Mouse (Mus musculus) neural tube, embryonic 11.5 days (tissue): ENCODE results near the gene Abo. TPM values are rescaled to one million over a fixed set of nuclear protein-coding genes. Genes with fewer than 3 reads are reported as not detected.
"Not testable (repeated sequence)": the region's sequence is repeated elsewhere in the genome, so short reads cannot be mapped to it uniquely, and the experiment has no call there.

Experiments
- ATAC-seq: fragments of 200-750 bp; cut with Nextera tagmentation; 2 replicates; pipeline ENCODE4 v1.8.0; 2017; ENCODE audit warnings: moderate number of reproducible peaks, mild to moderate bottlenecking, moderate TSS enrichment, moderate library complexity; ENCODE audit not compliant: insufficient read depth, low FRiP score, low TSS enrichment
- DNase-seq: peaks from one replicate; pipeline ENCODE4 v3.0.0-alpha.2; 2015; ENCODE audit warnings: low spot score
- H3K27ac ChIP-seq: fragments of 300-500 bp; sonication (generic); 2 replicates; pipeline ENCODE4 v1.5.1; 2014; ENCODE audit warnings: low read depth, mild to moderate bottlenecking, low read length
- H3K27me3 ChIP-seq: fragments of 300-500 bp; sonication (generic); 2 replicates; pipeline ENCODE4 v1.6.1; 2014; ENCODE audit warnings: mild to moderate bottlenecking, low read length, mixed read lengths; ENCODE audit not compliant: control insufficient read depth, insufficient read depth
- H3K36me3 ChIP-seq: fragments of 300-500 bp; sonication (generic); 2 replicates; pipeline ENCODE4 v1.6.1; 2014; ENCODE audit warnings: mild to moderate bottlenecking, low read length, moderate library complexity, mixed read lengths; ENCODE audit not compliant: control insufficient read depth, insufficient read depth
- H3K4me1 ChIP-seq: fragments of 300-500 bp; sonication (generic); 2 replicates; pipeline ENCODE4 v1.6.1; 2014; ENCODE audit warnings: low read length, mixed read lengths; ENCODE audit not compliant: control insufficient read depth, insufficient read depth
- H3K4me2 ChIP-seq: fragments of 300-500 bp; sonication (generic); 2 replicates; pipeline ENCODE4 v1.6.1; 2014; ENCODE audit warnings: low read depth, mild to moderate bottlenecking, moderate library complexity
- H3K4me3 ChIP-seq: fragments of 300-500 bp; sonication (generic); 2 replicates; pipeline ENCODE4 v1.5.1; 2014; ENCODE audit warnings: low read depth, low read length
- H3K9ac ChIP-seq: fragments of 300-500 bp; sonication (generic); 2 replicates; pipeline ENCODE4 v1.6.1; 2014; ENCODE audit warnings: mild to moderate bottlenecking, low read length
- H3K9me3 ChIP-seq: fragments of 300-500 bp; sonication (generic); 2 replicates; pipeline ENCODE4 v1.6.1; 2016; ENCODE audit warnings: low read length; ENCODE audit not compliant: control insufficient read depth
- WGBS: fragments of 180-500 bp; shearing (Covaris S2); extraction: QIAGEN DNeasy Blood & Tissue Kit; methylation state at CpG from one replicate; pipeline ENCODE4 v1.1.7; 2014; 5-methylcytosine and 5-hydroxymethylcytosine counted together
- polyA plus RNA-seq: library from polyadenylated mRNA; unstranded; fragments of >200 nt; fragmentation: Nextera tagmentation; extraction: Ambion mirVana; gene quantifications from 2 replicates; pipeline ENCODE4 v1.2.1, GENCODE M21; 2014

Abo gene
- polyA plus RNA-seq, 1 experiment from 2014 or later = not detected

DNA sequence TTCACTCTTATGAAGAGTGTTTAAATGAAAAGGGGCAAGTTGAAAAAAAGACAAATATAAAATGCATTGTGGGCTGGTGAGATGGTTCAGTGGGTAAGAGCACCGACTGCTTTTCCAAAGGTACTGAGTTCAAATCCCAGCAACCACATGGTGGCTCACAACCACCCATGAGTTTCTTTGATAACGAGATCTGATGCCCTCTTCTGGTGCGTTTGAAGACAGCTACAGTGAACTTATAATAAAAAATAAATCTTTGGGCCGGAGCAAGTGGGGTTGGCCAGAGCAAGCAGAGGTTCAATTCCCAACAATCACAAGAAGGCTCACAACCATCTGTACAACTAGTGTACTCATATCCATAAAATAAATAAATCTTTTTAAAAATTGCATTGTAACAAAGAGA lies 31.1 kb upstream of the Abo start:
- 96% methylated on average over 4 of the region's 4 CpGs for WGBS
- ATAC-seq (no peak), DNase-seq (no peak)
- H3K4me1 ChIP-seq = no peaks in the 10 kb centered on the region
- H3K36me3 ChIP-seq = peaks cover 25% of the 10 kb centered on the region
- H3K27me3 ChIP-seq = no peaks in the 10 kb centered on the region
- no peak overlapping the region for H3K4me3 ChIP-seq
- no peaks in the 10 kb centered on the region for H3K9me3 ChIP-seq
- no peak overlapping the region for H3K27ac ChIP-seq
- H3K4me2 ChIP-seq = no peak overlapping the region
- no peak overlapping the region for H3K9ac ChIP-seq

DNA sequence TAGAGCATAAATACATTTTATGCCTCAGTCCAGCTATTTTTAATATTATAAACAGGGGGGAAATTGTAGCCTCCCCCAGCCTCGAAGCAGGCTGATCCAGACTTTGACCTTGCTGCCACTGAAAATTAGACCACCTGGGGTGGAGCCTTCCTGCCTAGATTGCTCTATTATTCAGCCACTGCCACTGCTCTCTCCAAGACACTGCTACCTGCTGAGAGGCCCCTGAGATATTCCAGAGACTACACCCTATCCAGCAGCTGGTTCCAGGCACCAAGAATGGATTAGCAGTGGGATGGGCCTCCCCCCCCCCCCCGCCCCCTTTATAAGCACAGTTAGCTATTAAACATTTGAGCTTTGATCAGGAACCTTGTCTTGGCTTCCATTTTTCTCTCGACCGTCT lies 21.4 kb upstream of the Abo start:
- not testable (repeated sequence) for H3K27me3 ChIP-seq, ATAC-seq, H3K9ac ChIP-seq, H3K4me3 ChIP-seq, H3K27ac ChIP-seq, H3K4me1 ChIP-seq, H3K36me3 ChIP-seq, DNase-seq, H3K4me2 ChIP-seq, H3K9me3 ChIP-seq
- 72% methylated on average over 4 of the region's 4 CpGs for WGBS

DNA sequence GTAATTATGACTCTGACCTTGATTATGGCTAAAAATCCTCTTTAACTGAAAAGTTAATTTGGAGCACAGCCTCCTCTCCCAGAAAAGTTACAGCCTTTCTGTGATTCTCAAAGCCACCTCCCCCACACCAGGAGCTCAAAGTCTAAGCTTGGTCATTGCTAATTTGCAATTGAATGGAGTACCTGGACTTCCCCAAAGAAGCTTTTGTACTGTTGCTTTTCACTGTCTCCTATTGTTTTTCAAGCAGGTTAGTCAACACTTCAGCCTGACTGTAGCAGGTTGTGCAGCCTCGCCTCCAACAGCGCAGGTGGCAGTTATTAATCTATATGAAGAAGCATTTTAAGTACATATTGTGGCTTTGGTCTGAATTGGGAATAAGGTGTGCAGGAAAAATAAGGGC lies 20.8 kb upstream of the Abo start:
- not testable (repeated sequence) for H3K4me3 ChIP-seq, H3K9me3 ChIP-seq, H3K36me3 ChIP-seq, H3K4me2 ChIP-seq, H3K27me3 ChIP-seq, H3K4me1 ChIP-seq, H3K27ac ChIP-seq, ATAC-seq, DNase-seq, H3K9ac ChIP-seq
- WGBS = 87% methylated on average over 2 of the region's 2 CpGs

DNA sequence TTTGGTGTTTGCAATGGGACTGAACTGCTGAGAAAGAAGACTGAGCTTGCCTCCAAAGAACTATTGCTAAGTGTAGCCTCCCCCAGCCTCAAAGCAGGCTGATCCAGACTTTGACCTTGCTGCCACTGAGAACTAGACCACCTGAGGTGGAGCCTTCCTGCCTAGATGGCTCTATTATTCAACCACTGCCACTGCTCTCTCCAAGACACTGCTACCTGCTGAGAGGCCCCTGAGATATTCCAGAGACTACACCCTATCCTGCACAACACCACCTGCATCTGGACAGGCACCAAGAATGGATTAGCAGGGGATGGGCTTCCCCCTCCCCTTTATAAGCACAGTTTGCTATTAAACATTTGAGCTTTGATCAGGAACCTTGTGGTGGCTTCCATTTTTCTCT lies 13.8 kb upstream of the Abo start:
- no peaks in the 10 kb centered on the region for H3K36me3 ChIP-seq
- no peak overlapping the region for H3K4me3 ChIP-seq
- no peaks in the 10 kb centered on the region for H3K4me1 ChIP-seq
- no peaks in the 10 kb centered on the region for H3K9me3 ChIP-seq
- H3K9ac ChIP-seq = no peak overlapping the region
- no peaks in the 10 kb centered on the region for H3K27me3 ChIP-seq
- no peak overlapping the region for H3K4me2 ChIP-seq
- DNase-seq (no peak), ATAC-seq (no peak)
- no peak overlapping the region for H3K27ac ChIP-seq

DNA sequence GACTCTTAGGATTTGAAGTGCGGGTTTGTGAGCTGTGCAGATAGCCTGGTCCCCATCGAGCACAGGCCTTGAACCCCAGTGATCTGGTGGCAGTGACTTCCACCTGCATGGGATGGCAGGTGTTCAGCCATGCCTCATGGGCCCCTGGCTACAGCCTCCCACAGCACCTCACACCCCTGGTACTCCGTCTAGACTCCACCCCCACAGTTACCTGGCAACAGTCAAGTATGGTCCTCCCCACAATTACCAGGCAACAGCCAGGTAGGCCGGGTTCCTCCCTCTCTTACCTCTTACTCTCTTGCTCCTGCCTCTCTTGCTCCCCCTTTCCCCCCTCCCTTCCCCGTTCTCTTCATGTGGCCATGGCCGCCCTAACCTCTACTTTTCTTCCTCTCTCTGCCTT lies 5.9 kb upstream of the Abo start:
- DNase-seq (no peak), ATAC-seq (no peak)
- H3K4me1 ChIP-seq = no peaks in the 10 kb centered on the region
- H3K4me3 ChIP-seq = no peak overlapping the region
- no peak overlapping the region for H3K4me2 ChIP-seq
- H3K9me3 ChIP-seq = no peaks in the 10 kb centered on the region
- H3K27me3 ChIP-seq = no peaks in the 10 kb centered on the region
- WGBS = 71% methylated on average over 6 of the region's 6 CpGs
- H3K9ac ChIP-seq = no peak overlapping the region
- no peaks in the 10 kb centered on the region for H3K36me3 ChIP-seq
- H3K27ac ChIP-seq = no peak overlapping the region

DNA sequence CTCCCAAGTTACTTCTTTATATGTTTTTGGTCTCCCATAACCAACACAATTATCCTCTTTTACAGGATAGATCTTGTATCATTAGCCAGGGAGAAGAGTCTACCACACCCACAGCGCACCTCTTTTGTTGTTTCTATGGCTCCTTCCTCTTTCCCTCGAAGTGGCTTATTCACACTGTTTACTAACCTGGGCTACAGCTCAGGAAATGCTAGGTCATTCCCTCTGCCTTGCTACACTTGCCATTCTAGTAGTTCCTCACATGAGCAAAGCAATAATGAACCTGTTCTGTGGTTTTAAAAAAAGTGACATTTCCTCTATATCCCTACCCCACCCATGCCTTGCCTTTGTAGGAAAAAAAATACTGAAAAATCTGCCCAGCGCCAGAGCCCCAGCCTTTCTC lies 1.9 kb downstream of the Abo start:
- no peak overlapping the region for H3K9ac ChIP-seq
- H3K27me3 ChIP-seq = no peaks in the 10 kb centered on the region
- DNase-seq (no peak), ATAC-seq (no peak)
- no peaks in the 10 kb centered on the region for H3K9me3 ChIP-seq
- no peaks in the 10 kb centered on the region for H3K36me3 ChIP-seq
- no peak overlapping the region for H3K4me3 ChIP-seq
- no peak overlapping the region for H3K27ac ChIP-seq
- 87% methylated on average over 3 of the region's 3 CpGs for WGBS
- H3K4me1 ChIP-seq = no peaks in the 10 kb centered on the region
- H3K4me2 ChIP-seq = no peak overlapping the region

DNA sequence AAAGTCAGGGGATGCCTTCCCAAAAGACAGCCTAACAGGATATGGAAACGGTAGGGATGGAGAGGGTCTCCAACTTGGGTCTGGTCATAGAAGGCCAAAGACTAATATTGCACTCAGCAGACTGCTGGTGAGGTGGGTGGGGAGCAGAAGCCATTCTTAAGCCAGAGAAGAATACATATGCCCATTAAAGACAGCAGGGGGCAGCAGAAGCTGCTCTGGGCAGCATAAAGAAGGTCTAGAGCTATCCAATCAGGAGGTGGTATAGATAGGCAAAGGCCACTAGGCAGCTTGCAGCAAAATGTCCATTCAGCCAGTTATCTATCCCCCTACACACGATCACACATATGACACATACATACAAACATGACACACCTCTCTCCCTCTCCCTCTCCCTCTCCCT lies 17.1 kb downstream of the Abo start:
- H3K4me2 ChIP-seq = no peak overlapping the region
- no peak overlapping the region for H3K9ac ChIP-seq
- no peak overlapping the region for H3K27ac ChIP-seq
- 51% methylated on average over 2 of the region's 2 CpGs for WGBS
- H3K36me3 ChIP-seq = no peaks in the 10 kb centered on the region
- no peak overlapping the region for H3K4me3 ChIP-seq
- no peaks in the 10 kb centered on the region for H3K4me1 ChIP-seq
- no peak for ATAC-seq
- peak; percentile 26 for DNase-seq
- no peaks in the 10 kb centered on the region for H3K9me3 ChIP-seq
- no peaks in the 10 kb centered on the region for H3K27me3 ChIP-seq

DNA sequence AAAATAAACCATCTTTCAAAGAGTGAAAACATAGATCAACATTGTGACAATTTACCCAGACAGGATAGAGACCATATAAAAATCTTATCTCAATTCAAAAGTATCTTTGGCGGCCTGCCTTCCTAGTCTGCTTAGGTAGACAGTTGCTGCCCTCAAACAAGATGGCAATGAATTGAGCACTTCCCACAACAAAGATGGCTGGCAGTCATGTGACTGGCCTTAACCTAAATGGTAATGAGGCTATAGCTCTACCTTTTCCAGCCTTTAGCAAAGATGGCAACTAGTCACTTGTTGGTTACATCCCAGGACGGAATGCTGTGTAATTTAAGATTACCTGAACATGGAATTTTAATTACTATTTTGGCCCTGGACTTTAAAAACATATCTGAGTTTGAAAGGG lies 32.3 kb downstream of the Abo start:
- Histone ChIP-seq H3K9me3 (no peaks in the 10 kb centered on the region), H3K27me3 (no peaks in the 10 kb centered on the region), H3K27ac (no peak overlapping the region), H3K4me3 (no peak overlapping the region), H3K36me3 (no peaks in the 10 kb centered on the region), H3K9ac (no peak overlapping the region), H3K4me1 (no peaks in the 10 kb centered on the region), H3K4me2 (no peak overlapping the region)
- ATAC-seq (no peak), DNase-seq (no peak)
- WGBS = 86% methylated on average over 2 of the region's 2 CpGs

DNA sequence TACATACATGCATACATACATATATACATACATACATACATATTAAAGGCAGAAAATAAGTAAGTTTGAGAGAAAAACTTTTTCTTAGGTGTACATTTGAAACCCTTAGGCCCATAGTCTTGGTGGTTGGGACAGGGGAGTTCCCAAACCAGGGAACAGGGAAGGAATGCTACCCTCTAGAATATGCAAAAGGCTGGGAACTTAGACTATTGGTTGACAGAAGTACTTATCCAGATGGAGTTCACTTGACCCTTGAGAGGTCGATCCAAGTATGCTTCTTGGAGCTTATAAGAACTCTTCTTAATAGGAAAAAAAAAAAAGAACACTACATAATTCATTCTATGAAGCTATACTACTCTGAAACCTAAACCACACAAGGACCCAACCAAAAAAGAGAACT lies 36.7 kb downstream of the Abo start:
- 81% methylated on average over 1 of the region's 1 CpGs for WGBS
- Histone ChIP-seq H3K27me3 (no peaks in the 10 kb centered on the region), H3K9ac (no peak overlapping the region), H3K36me3 (no peaks in the 10 kb centered on the region), H3K9me3 (no peaks in the 10 kb centered on the region), H3K27ac (no peak overlapping the region), H3K4me1 (no peaks in the 10 kb centered on the region), H3K4me3 (no peak overlapping the region), H3K4me2 (no peak overlapping the region)
- ATAC-seq (no peak), DNase-seq (no peak)
